In the genomic region with DNA sequence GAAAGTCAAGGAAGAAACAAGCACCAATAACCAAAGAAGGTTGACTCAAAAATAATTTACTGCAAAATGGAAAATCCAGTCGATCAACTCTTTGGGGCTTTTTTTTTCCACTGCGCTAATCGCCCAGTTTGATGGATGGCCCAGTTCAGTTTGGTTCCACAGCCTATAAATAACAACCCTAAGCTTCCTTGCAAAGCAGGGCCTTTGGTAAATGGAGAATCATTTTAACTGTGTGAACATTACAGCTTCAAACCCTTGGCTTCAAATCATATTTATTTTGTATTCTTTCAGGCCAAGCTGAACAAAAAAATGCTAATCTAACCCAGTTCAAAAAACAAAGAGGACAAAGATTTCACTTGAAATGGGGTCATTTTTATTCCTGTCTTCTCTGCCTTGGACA, we compare ENCODE assay signal across 22 mouse cellular contexts.
"Had no signal": no experiment of that assay in that cellular context is flagged by ENCODE, and none has a peak within 500 bp of the region (broad histone marks: within the 10 kb centered on the region; RNA-seq: fewer than 3 reads in every experiment).

No protein-coding gene starts in this region.

- H3K9me3 ChIP-seq: kidney, embryonic 15.5 days; limb, embryonic 15.5 days; midbrain, embryonic 12.5 days; neural tube, embryonic 13.5 days; stomach, embryonic 15.5 days had no signal

- H3K27ac ChIP-seq: kidney, embryonic 15.5 days; limb, embryonic 12.5 days; limb, embryonic 15.5 days; liver, embryonic 14.5 days; macrophage; midbrain, embryonic 12.5 days; stomach, embryonic 15.5 days had no signal

- H3K9ac ChIP-seq: kidney, embryonic 15.5 days; limb, embryonic 12.5 days; limb, embryonic 15.5 days; liver, embryonic 14.5 days; liver, postnatal 0 days; lung, embryonic 14.5 days; midbrain, embryonic 12.5 days; neural tube, embryonic 13.5 days; stomach, embryonic 15.5 days had no signal

- H3K27me3 ChIP-seq: kidney, embryonic 15.5 days; limb, embryonic 12.5 days; limb, embryonic 15.5 days; midbrain, embryonic 12.5 days; neural tube, embryonic 13.5 days; stomach, embryonic 15.5 days had no signal

- ATAC-seq: liver, postnatal 0 days; lung, postnatal 0 days had no signal

- H3K4me3 ChIP-seq: kidney, embryonic 15.5 days; limb, embryonic 12.5 days; limb, embryonic 15.5 days; midbrain, embryonic 12.5 days; myocyte; neural tube, embryonic 13.5 days; stomach, embryonic 15.5 days had no signal

- H3K4me1 ChIP-seq: kidney, embryonic 15.5 days; limb, embryonic 12.5 days; limb, embryonic 15.5 days; midbrain, embryonic 12.5 days; stomach, embryonic 15.5 days had no signal

- H3K36me3 ChIP-seq: kidney, embryonic 15.5 days; limb, embryonic 12.5 days; limb, embryonic 15.5 days; midbrain, embryonic 12.5 days; neural tube, embryonic 13.5 days; stomach, embryonic 15.5 days had no signal

- H3K4me2 ChIP-seq: kidney, embryonic 15.5 days; limb, embryonic 12.5 days; limb, embryonic 15.5 days; liver, embryonic 11.5 days; lung, embryonic 14.5 days; midbrain, embryonic 12.5 days; neural tube, embryonic 13.5 days; stomach, embryonic 15.5 days had no signal

- DNase-seq: kidney, adult 11 months; kidney, adult 8-10 months; kidney, postnatal 10 days; kidney, postnatal 36 days; left cerebral cortex, postnatal 4 days; liver, postnatal 0 days; lung, embryonic 14.5 days; retina, postnatal 1 day; right cerebral cortex, postnatal 25 days; spleen, adult 18-20 months; thymus, postnatal 25 days had no signal
